Mouse (Mus musculus): ENCODE data around the gene Flywch2.

GRCm38 (mm10) chr17:23777141-23777540 is 8.7 kb downstream of the Flywch2 start:
- TF ChIP-seq CTCF (IDR thresholded peaks at IDR 0.05; ENCODE audit: low read depth) = no peak
- no peak for TF ChIP-seq EP300 (IDR thresholded peaks at IDR 0.05; ENCODE audit: low read depth)

Data from liver, postnatal 0 days (tissue).